Mouse (Mus musculus): ENCODE measurements around the gene Arhgap31. TPM values are rescaled to one million over a fixed set of nuclear protein-coding genes. Genes with fewer than 3 reads are reported as not detected.

The Arhgap31 gene
- 10 to 100 TPM; 23.1 to 25.2 TPM for total RNA-seq (2023)

DNA sequence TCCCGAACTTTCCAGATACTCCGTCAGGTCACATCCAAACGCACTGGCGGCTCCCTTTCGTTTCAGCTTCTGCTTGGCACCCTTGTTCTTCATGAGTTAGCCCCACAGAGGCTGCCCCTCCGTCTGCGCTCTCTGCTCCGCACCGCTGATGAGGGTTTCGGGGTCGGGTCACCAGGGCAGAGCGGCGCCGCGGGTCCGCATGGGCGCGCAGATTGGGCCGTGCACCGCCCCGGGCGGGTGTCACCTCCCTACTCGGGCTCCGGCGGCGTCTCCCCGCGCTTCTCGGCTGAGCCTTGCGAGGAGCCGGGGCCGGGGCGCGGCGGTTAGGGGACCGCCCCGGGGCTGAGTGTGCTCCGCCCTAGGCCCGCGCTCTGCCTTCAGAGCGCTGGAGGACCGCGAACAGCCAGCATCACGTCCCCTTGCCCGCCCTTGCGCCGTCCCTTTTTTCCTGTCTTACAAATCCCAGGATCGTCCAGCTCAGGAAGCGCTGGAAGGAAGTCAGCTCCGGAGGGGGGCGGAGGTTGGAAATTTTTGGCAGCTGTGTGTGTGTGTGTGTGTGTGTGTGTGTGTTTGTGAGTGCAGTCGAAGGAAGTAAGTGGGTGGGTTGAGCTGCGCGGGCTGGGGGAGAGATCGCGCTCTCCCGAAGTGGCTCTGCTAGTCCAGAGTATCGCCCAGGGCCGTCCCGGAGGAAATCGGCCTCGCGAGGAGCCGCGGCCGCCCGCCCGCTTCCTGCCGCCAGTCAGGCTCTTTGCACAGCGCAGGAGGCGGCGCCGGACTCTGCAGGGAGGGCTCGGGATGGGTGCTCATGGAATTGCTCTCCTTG lies at the start of gene Arhgap31:
Gene Arhgap31, minus strand, starts transcription at position 694 of the 823 bp plus-strand sequence.

DNA sequence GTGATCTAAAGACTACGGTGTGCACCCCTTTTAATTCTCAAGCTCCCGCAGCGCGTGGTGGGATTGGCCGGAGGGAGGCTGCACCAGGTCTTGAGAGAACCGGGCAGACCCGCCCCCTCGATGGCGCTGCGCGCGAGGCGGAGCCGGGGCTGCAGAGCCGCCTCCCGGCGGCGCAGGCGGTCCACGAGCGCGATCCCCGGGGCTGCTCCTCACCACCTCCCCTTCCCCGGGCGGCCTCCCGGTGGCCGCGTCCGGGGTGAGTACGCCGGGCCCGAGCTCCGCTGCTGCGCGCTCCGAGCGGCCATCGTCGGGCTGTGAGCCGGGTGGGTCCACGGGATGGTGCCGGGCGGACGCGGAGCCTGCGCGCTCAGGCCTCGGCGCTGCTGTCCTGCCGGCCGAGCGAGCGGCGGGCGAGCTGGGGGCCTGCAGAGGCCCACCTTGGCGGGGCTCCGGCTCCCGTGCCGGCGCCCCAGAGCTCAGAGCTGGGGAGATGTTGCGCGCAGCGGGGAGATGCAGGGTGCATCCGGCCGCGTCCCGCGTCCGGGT lies 29.1 kb upstream of the Arhgap31 start, which contains the start of gene B4galt4:
Gene B4galt4, plus strand, starts transcription at position 152 of the 546 bp plus-strand sequence.

DNA sequence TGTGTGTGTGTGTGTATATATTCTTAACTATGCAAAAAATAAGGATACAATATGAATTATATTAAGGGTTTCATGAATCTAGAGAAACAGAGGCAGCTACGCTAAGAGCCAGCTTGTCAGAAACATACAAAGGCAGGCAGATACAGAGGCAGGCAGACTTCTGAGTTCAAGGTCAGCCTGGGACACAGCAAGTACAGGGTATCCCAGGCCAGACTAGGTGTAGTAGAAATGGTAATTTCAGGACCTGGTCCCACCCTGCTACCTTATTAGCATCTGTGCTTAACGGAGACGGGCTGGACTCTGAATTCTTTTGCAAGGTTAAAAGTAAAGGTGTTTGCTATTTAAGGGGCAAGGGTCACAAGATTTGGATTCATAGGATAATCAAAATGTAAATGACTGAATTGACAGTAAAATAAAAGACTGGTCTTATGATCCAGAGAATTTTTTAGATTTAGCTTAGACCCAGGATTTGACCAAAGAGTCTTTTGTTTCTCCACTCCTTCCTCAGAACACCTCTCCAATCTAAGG lies 154.8 kb downstream of the Arhgap31 start, which contains the start of gene Tmem39a:
Gene Tmem39a, plus strand, starts transcription at position 478 of the 528 bp plus-strand sequence.

DNA sequence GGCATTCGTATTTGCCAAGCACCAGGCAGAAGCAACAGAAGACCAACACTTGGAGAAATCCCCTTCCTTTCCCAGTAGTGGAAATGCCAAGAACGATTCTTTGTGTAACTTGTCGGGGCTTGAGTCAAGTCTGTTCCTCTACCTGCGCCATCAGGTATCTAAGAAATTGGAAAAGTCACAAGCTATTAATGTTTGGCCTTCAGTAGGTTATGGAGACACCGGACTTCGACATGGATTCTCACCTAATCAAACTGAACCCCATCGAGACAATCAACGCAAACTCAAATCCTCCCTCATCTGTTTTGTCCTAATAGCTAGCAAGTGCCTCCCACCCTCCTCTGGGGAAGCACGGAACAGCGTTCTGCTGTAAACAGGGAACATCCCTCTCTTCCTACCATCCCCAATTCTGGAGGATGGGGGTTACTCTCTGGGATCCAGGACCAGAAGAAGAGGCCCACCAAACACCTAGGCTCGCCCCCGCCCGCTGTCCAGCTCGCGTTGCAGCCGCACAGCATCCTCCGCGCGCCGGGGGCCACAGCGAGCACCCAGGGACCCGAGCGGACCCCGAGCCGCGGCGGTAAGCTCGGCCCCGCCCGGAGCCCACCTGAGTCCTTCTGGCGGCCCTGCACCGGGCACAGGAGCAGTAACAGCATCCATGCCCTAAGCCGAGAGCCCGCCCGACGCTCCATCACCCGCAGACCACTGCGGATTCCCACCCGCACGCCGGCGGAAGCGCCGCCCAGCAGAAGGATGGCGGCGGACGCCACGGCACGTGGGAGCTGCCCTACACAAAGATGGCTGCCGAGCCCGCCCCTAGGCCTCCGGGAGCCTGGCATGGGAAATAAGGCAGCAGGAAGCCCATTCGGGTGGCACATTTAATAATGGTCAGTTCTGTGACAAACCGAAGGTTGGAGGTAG lies 163.3 kb downstream of the Arhgap31 start, which contains the start of gene Poglut1:
Gene Poglut1, minus strand, starts transcription at position 780 of the 918 bp plus-strand sequence.

Other genes with a start within 250 kb of the Arhgap31 start
- gene Timmdc1, start 190.6 kb downstream of the Arhgap31 start, total RNA-seq (2023): 10 to 100 TPM; 12.8 to 15.5 TPM
- 10 to 100 TPM; 25.9 to 26.0 TPM for gene Poglut1, start 163.0 kb downstream of the Arhgap31 start, total RNA-seq (2023)
- gene Tmem39a, start 154.6 kb downstream of the Arhgap31 start, total RNA-seq (2023): 10 to 100 TPM; 49.3 to 59.9 TPM
- gene B4galt4, start 29.0 kb upstream of the Arhgap31 start, total RNA-seq (2023): 10 to 100 TPM in 1 of 2 experiments, 1 to 10 TPM in 1; 9.1 to 11.2 TPM
- gene Upk1b, start 87.1 kb upstream of the Arhgap31 start, total RNA-seq (2023): under 1 TPM; 0.82 to 0.84 TPM
- not detected for gene 4930435E12Rik, start 115.5 kb upstream of the Arhgap31 start, total RNA-seq (2023)
- gene Igsf11, start 179.4 kb upstream of the Arhgap31 start, total RNA-seq (2023): not detected

All from monocyte, adult 59 days (primary cell).